Mouse (Mus musculus) lung, adult 2 months (tissue): ENCODE results near the gene Gm4553.

Experiments
- CTCF ChIP-seq: fragments of 200-500 bp; IDR thresholded peaks from 2 replicates; pipeline ENCODE4 v1.5.1; 2011; ENCODE audit warnings: mild to moderate bottlenecking, low read length, control low read depth; ENCODE audit not compliant: insufficient read depth
- POLR2A ChIP-seq: fragments of 200-500 bp; IDR thresholded peaks from 2 replicates; pipeline ENCODE4 v1.6.1; 2011; ENCODE audit warnings: low read depth, mild to moderate bottlenecking, control low read depth, low read length, borderline replicate concordance; ENCODE audit errors: extremely low read depth

GRCm38 (mm10) chr7:142152191-142152590 lies 13.3 kb downstream of the Gm4553 start:
- TF ChIP-seq CTCF (no peak), POLR2A (no peak)
